Mouse (Mus musculus): ENCODE results near the gene Nrxn3.

DNA sequence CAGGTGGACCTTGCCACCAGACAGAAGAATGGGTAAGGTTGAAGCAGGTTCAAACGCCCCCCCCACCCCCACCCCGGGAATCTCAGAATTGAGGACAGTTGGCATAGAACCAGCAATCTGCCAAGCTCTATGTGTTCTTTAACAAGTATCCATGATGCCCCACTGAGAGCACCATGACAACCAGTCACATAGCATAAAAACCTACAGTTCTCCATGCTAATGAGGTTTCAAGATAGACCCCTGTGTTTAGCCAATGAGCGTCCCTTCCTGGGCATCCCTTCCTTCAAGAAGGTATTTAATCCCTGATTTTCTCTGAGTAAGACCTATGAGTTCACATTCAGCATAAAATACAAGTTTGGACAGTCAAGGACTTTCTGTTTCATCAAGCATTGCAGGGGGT is 938.5 kb downstream of the Nrxn3 start:
- TF ChIP-seq CTCF (IDR thresholded peaks at IDR 0.05; ENCODE audit: borderline replicate concordance, insufficient read depth, low read length) (no peak), POLR2A (IDR thresholded peaks at IDR 0.05; ENCODE audit: low read depth, low read length) (no peak)
